ENCODE assay signal across 25 mouse cellular contexts in the genomic region with DNA sequence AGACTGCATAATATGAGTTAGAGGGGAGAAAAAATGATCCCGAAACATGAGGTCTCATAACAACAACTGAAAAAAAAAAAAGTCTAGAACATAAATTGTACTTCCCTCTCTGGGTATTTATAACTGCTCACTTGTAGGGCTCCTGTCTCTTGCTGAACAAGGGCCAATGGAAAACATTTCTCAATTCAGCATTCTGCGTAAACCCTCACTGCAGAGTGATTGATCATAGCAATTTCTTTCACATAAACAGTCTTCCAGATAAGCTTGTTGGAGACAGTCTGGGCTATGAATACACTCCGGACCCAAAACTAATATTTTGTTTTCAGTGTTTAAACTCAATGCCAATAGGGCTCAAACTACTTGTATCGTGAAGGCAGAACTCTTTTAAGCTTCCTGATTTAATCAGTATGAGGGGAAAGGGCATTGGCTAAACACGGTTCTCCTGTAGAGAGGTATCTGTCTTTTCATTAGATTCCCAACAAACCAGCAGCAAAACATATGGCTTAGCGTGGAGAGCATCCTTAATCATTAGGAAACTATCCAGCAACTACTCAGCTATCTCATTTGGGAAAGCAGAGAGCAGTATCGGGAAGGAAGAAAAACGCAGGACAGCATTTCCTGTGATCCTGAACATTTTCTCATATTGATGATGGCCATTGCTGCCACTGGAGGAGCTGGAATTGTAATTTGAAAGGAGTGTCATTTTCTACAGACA.
DNase-seq lines count a peak whose midpoint lies in the region; ATAC-seq and TF ChIP-seq lines count a peak whose summit lies in the region.
"Had no signal": no experiment of that assay in that cellular context is flagged by ENCODE, and none has a peak within 500 bp of the region (broad histone marks: within the 10 kb centered on the region; RNA-seq: fewer than 3 reads in every experiment).

No protein-coding gene starts in this region.

- ATAC-seq in intestine, embryonic 15.5 days = peak; percentile 41; the same call in 1 of the 2 replicates
- no peak for ATAC-seq in intestine, postnatal 0 days
- peak; percentile 33; the same call in 1 of the 2 replicates for ATAC-seq in lung, postnatal 0 days
- ATAC-seq in stomach, postnatal 0 days (ENCODE audit: low FRiP score, low TSS enrichment) = no peak; the same call in 1 of the 2 replicates
- ATAC-seq: forebrain, embryonic 14.5 days; liver, embryonic 12.5 days; liver, postnatal 0 days had no signal

- H3K9me3 ChIP-seq in intestine, embryonic 15.5 days = no peaks in the 10 kb centered on the region
- no peaks in the 10 kb centered on the region for H3K9me3 ChIP-seq in intestine, postnatal 0 days (ENCODE audit: control insufficient read depth)
- no peaks in the 10 kb centered on the region for H3K9me3 ChIP-seq in lung, postnatal 0 days (ENCODE audit: low read length)
- no peaks in the 10 kb centered on the region for H3K9me3 ChIP-seq in stomach, postnatal 0 days (ENCODE audit: control insufficient read depth, low read length)
- H3K9me3 ChIP-seq: embryonic facial prominence, embryonic 12.5 days; heart, embryonic 10.5 days; heart, embryonic 15.5 days; liver, embryonic 12.5 days had no signal

- H3K9ac ChIP-seq in intestine, embryonic 15.5 days = no peak overlapping the region
- no peak overlapping the region for H3K9ac ChIP-seq in intestine, postnatal 0 days (ENCODE audit: low read depth, low read length)
- no peak overlapping the region for H3K9ac ChIP-seq in lung, postnatal 0 days (replicated peaks; ENCODE audit: low read depth)
- H3K9ac ChIP-seq in stomach, postnatal 0 days (ENCODE audit: low read length) = no peak overlapping the region
- H3K9ac ChIP-seq: embryonic facial prominence, embryonic 12.5 days; heart, embryonic 15.5 days; liver, embryonic 12.5 days; liver, postnatal 0 days had no signal

- no peak for TF ChIP-seq EP300 in lung, postnatal 0 days (IDR thresholded peaks at IDR 0.05)
- TF ChIP-seq EP300 in stomach, postnatal 0 days (optimal IDR thresholded peaks at IDR 0.05) = no peak

- no peaks in the 10 kb centered on the region for H3K36me3 ChIP-seq in intestine, embryonic 15.5 days
- no peaks in the 10 kb centered on the region for H3K36me3 ChIP-seq in intestine, postnatal 0 days (ENCODE audit: control insufficient read depth, insufficient read depth)
- H3K36me3 ChIP-seq in lung, postnatal 0 days (ENCODE audit: insufficient read depth, low read length) = no peaks in the 10 kb centered on the region
- no peaks in the 10 kb centered on the region for H3K36me3 ChIP-seq in stomach, postnatal 0 days (ENCODE audit: control insufficient read depth, insufficient read depth, low read length)
- H3K36me3 ChIP-seq: embryonic facial prominence, embryonic 12.5 days; heart, embryonic 10.5 days; heart, embryonic 15.5 days; liver, embryonic 12.5 days had no signal

- no peaks in the 10 kb centered on the region for H3K27me3 ChIP-seq in intestine, embryonic 15.5 days (replicated peaks)
- H3K27me3 ChIP-seq in intestine, postnatal 0 days (replicated peaks; ENCODE audit: control insufficient read depth, insufficient read depth, low read length) = no peaks in the 10 kb centered on the region
- no peaks in the 10 kb centered on the region for H3K27me3 ChIP-seq in lung, postnatal 0 days (replicated peaks; ENCODE audit: insufficient read depth, low read length)
- H3K27me3 ChIP-seq in stomach, postnatal 0 days (ENCODE audit: control insufficient read depth, insufficient read depth, low read length) = no peaks in the 10 kb centered on the region
- H3K27me3 ChIP-seq: embryonic facial prominence, embryonic 12.5 days; heart, embryonic 15.5 days; liver, embryonic 12.5 days had no signal

- peak; percentile 23 for DNase-seq in cerebellum, adult 9-11 months
- no peak for DNase-seq in cerebellum, adult 9-10 months
- peak; percentile 53 for DNase-seq in lung, postnatal 0 days (ENCODE audit: low spot score)
- DNase-seq in lung, postnatal 14 days = no peak
- DNase-seq in stomach, postnatal 0 days (ENCODE audit: low spot score) = no peak
- DNase-seq: adrenal gland, postnatal 25 days; embryo, embryonic 11 days; gastrocnemius, postnatal 25 days; heart, adult 11 months; kidney, adult 2 months; kidney, postnatal 10 days; layer of hippocampus, postnatal 36 days; left cerebral cortex, postnatal 4 days; liver, postnatal 0 days; right cerebral cortex, adult 18-20 months; spleen, adult 18-20 months; thymus, adult 18-20 months; thymus, postnatal 25 days had no signal

- 37% methylated on average over 8 of the region's 8 CpGs for WGBS in intestine, embryonic 15.5 days
- WGBS in intestine, postnatal 0 days = 55% methylated on average over 8 of the region's 8 CpGs
- WGBS in lung, postnatal 0 days = 39% methylated on average over 8 of the region's 8 CpGs
- 29% methylated on average over 8 of the region's 8 CpGs for WGBS in stomach, postnatal 0 days

- no peaks in the 10 kb centered on the region for H3K4me1 ChIP-seq in intestine, embryonic 15.5 days (replicated peaks)
- H3K4me1 ChIP-seq in intestine, postnatal 0 days (replicated peaks; ENCODE audit: control insufficient read depth, insufficient read depth, low read length) = no peaks in the 10 kb centered on the region
- H3K4me1 ChIP-seq in lung, postnatal 0 days (ENCODE audit: insufficient read depth, low read depth, low read length) = no peaks in the 10 kb centered on the region
- no peaks in the 10 kb centered on the region for H3K4me1 ChIP-seq in stomach, postnatal 0 days (replicated peaks; ENCODE audit: control insufficient read depth, insufficient read depth)
- H3K4me1 ChIP-seq: embryonic facial prominence, embryonic 12.5 days; heart, embryonic 10.5 days; heart, embryonic 15.5 days; liver, embryonic 12.5 days had no signal

- TF ChIP-seq CTCF in intestine, postnatal 0 days (IDR thresholded peaks at IDR 0.05; ENCODE audit: low read depth) = no peak
- TF ChIP-seq CTCF in lung, postnatal 0 days (IDR thresholded peaks at IDR 0.05) = no peak
- no peak for TF ChIP-seq CTCF in stomach, postnatal 0 days (IDR thresholded peaks at IDR 0.05; ENCODE audit: low read depth)

- H3K4me2 ChIP-seq in intestine, embryonic 15.5 days (replicated peaks) = no peak overlapping the region
- no peak overlapping the region for H3K4me2 ChIP-seq in intestine, postnatal 0 days (replicated peaks; ENCODE audit: low read depth)
- H3K4me2 ChIP-seq in lung, postnatal 0 days (replicated peaks; ENCODE audit: low read depth, low read length) = no peak overlapping the region; the same call in 1 of the 2 replicates
- 0 out of 2 replicates have a peak overlapping the region, but pooled peaks have one; percentile 5 for H3K4me2 ChIP-seq in stomach, postnatal 0 days (replicated peaks; ENCODE audit: low read depth)
- H3K4me2 ChIP-seq: embryonic facial prominence, embryonic 12.5 days; heart, embryonic 15.5 days; liver, embryonic 12.5 days had no signal

- H3K4me3 ChIP-seq in intestine, embryonic 15.5 days (replicated peaks) = no peak overlapping the region
- no peak overlapping the region for H3K4me3 ChIP-seq in intestine, postnatal 0 days (ENCODE audit: low read depth, low read length)
- H3K4me3 ChIP-seq in lung, postnatal 0 days (ENCODE audit: low read depth, low read length) = no peak overlapping the region
- H3K4me3 ChIP-seq in stomach, postnatal 0 days (ENCODE audit: low read depth, low read length) = no peak overlapping the region
- H3K4me3 ChIP-seq: embryonic facial prominence, embryonic 12.5 days; heart, embryonic 10.5 days; heart, embryonic 15.5 days; liver, embryonic 12.5 days had no signal

- no peak overlapping the region for H3K27ac ChIP-seq in intestine, embryonic 15.5 days
- no peak overlapping the region for H3K27ac ChIP-seq in intestine, postnatal 0 days (ENCODE audit: low read depth, low read length)
- no peak overlapping the region for H3K27ac ChIP-seq in lung, postnatal 0 days (ENCODE audit: low read length)
- H3K27ac ChIP-seq in stomach, postnatal 0 days (replicated peaks) = no peak overlapping the region
- H3K27ac ChIP-seq: embryonic facial prominence, embryonic 12.5 days; heart, embryonic 10.5 days; heart, embryonic 15.5 days; liver, embryonic 12.5 days had no signal

Comparison
In these comparisons a context has a peak if more than half of its experiments do, and no peak if none do; other contexts are left out.
1. DNase-seq: peak in cerebellum, adult 9-11 months (single experiment) and lung, postnatal 0 days (single experiment); none in cerebellum, adult 9-10 months (single experiment), lung, postnatal 14 days (single experiment) and stomach, postnatal 0 days (single experiment).
2. ATAC-seq: peak in intestine, embryonic 15.5 days (single experiment) and lung, postnatal 0 days (single experiment); none in intestine, postnatal 0 days (single experiment) and stomach, postnatal 0 days (single experiment).